Mouse (Mus musculus) adrenal gland, postnatal 14 days (tissue): Measurements from ENCODE around the gene Mgea5. TPM values are rescaled to one million over a fixed set of nuclear protein-coding genes. Genes with fewer than 3 reads are reported as not detected.

ENCODE experiments used
- DNase-seq: peaks from one replicate; pipeline ENCODE4 v3.0.0; 2021; ENCODE audit warnings: mixed read lengths
- total RNA-seq: library from RNA; stranded (reverse); gene quantifications from 2 replicates; pipeline ENCODE4 v1.2.3, GENCODE M21; 2021

Gene Mgea5
- total RNA-seq, 1 experiment from 2014 or later, result 71.8 TPM

- DNase-seq, result no peak
Measured at GRCm38 (mm10) chr19:45727231-45727630, 56.4 kb downstream of the Mgea5 start.

GRCm38 (mm10) chr19:45725677-45726277 lies 57.9 kb downstream of the Mgea5 start:
- DNase-seq, result no peak

- DNase-seq, result no peak
Measured at GRCm38 (mm10) chr19:45722188-45722587, 61.4 kb downstream of the Mgea5 start.

- no peak for DNase-seq
Measured at GRCm38 (mm10) chr19:45718286-45718685, 65.4 kb downstream of the Mgea5 start.

GRCm38 (mm10) chr19:45717493-45718220 lies 66.0 kb downstream of the Mgea5 start:
- DNase-seq, result peak; percentile 75

- DNase-seq, result no peak
Measured at GRCm38 (mm10) chr19:45708704-45709103, 74.9 kb downstream of the Mgea5 start.

Other genes with a start within 250 kb of the Mgea5 start
- gene Poll, start 223.3 kb downstream of the Mgea5 start, total RNA-seq, result 9.3 and 11.3 TPM in 2 replicates
- gene Gm17018, start 223.2 kb downstream of the Mgea5 start, total RNA-seq, result 21.1 and 22.6 TPM in 2 replicates
- gene Fbxw4, start 123.5 kb downstream of the Mgea5 start, total RNA-seq, result 29.5 and 31.8 TPM in 2 replicates
- not detected in 2 replicates for gene Fgf8, start 40.9 kb downstream of the Mgea5 start, total RNA-seq
- gene Npm3, start 34.2 kb downstream of the Mgea5 start, total RNA-seq, result 27.1 and 33.6 TPM in 2 replicates
- 0.19 and 0.38 TPM in 2 replicates for gene Kcnip2, start 32.2 kb upstream of the Mgea5 start, total RNA-seq
- 15.3 and 17.0 TPM in 2 replicates for gene Armh3, start 214.7 kb upstream of the Mgea5 start, total RNA-seq
- 10.7 and 11.3 TPM in 2 replicates for gene Hps6, start 219.7 kb upstream of the Mgea5 start, total RNA-seq